Mouse (Mus musculus) MEL (cell line): Measurements from ENCODE around the gene Sbf1.

ENCODE experiments used
- CTCF ChIP-seq, 3 experiments: IDR thresholded peaks in 2 of 3; conservative IDR thresholded peaks in 1 of 3; 2 replicates each; pipeline ENCODE4 v1.5.1; 2011 to 2012; ENCODE audit warnings: low read length in 3 of 3, low read depth in 2 of 3, mild to moderate bottlenecking in 2 of 3, improper control_type of control experiment in 1 of 3, inconsistent platforms in 1 of 3, mixed read lengths in 1 of 3, moderate library complexity in 1 of 3; ENCODE audit not compliant: control insufficient read depth in 1 of 3, insufficient read depth in 1 of 3, poor library complexity in 1 of 3, severe bottlenecking in 1 of 3
- EP300 ChIP-seq, 2 experiments: IDR thresholded peaks; 2 replicates each; pipeline ENCODE4 v1.6.1; 2011; ENCODE audit warnings: improper control_type of control experiment in 2 of 2, low read length in 2 of 2, low read depth in 1 of 2, mild to moderate bottlenecking in 1 of 2
- HCFC1 ChIP-seq: IDR thresholded peaks from 2 replicates; pipeline ENCODE4 v1.6.1; 2012; ENCODE audit warnings: low read depth, mild to moderate bottlenecking, inconsistent platforms, low read length, improper control_type of control experiment, moderate library complexity
- MYC ChIP-seq: IDR thresholded peaks from 2 replicates; pipeline ENCODE4 v1.6.1; 2011; ENCODE audit warnings: low read depth, mild to moderate bottlenecking, low read length, improper control_type of control experiment, moderate library complexity
- POLR2A ChIP-seq, 2 experiments: IDR thresholded peaks; 2 replicates each; pipeline ENCODE4 v1.6.1; 2011 to 2012; ENCODE audit warnings: low read length in 2 of 2, mild to moderate bottlenecking in 2 of 2, control low read depth in 1 of 2, improper control_type of control experiment in 1 of 2, low read depth in 1 of 2, moderate library complexity in 1 of 2; ENCODE audit not compliant: control insufficient read depth in 1 of 2, insufficient read depth in 1 of 2, poor library complexity in 1 of 2
- POLR2AphosphoS2 ChIP-seq: IDR thresholded peaks from 2 replicates; pipeline ENCODE4 v1.6.1; 2011; ENCODE audit warnings: low read length, improper control_type of control experiment
- SIN3A ChIP-seq: IDR thresholded peaks from 2 replicates; pipeline ENCODE4 v1.6.1; 2012; ENCODE audit warnings: low read length, improper control_type of control experiment, inconsistent platforms

DNA sequence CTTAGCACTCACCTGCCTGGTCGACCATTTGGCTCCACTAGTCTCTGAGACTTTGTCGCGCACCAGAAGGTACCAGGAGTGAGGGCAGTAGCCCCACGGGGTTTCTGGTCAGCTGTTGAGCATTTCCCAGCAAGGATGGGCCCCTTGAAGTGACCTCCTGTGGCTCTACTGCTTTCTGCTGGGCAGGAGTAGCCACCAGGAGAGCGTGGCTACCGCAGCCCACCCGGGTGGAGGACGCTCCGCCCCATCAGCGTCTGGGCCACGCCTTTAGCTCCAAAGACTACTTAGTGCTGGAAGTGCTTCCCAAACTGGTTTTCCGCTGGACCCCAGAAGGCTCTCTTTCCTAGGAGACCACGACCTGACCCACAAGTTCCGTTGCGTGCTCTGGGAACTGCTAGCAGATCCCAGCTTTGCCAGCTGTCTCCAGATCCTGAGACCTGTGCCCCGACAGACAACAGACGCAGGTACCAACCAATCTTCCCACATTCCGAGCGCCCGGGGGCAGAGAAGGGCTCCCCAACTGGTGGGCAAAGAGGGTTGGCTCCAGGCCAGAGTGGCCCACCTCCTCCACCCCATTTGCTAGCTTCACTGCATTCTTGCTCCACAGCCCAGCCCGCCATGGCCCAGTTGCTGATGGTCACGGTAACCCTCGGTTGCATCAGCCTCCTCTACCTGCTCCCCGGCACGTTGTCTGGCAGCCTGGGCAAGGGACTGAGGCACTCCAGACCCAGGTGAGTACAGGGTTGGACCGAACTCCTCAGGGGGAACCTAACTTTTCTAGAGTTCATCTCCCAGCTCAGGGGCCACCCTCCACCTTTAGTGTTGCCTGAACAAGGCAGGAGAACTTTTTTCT, 7.8 kb upstream of the Sbf1 start, which contains the start of gene Adm2:
- TF ChIP-seq EP300 (IDR thresholded peaks at IDR 0.05; ENCODE audit: low read depth in 1 of 2, low read length in 2 of 2) (no peak), CTCF (IDR thresholded peaks at IDR 0.05 in 2 of 3, conservative IDR thresholded peaks at IDR 0.05 in 1 of 3; ENCODE audit: control insufficient read depth in 1 of 3, insufficient read depth in 1 of 3, low read depth in 2 of 3, low read length in 3 of 3, poor library complexity in 1 of 3, severe bottlenecking in 1 of 3) (no peak), POLR2AphosphoS2 (0 out of 2 replicates have a peak, but pooled peaks have one; percentile 48), HCFC1 (no peak; the same call in 1 of the 2 replicates), MYC (peak; percentile 73), SIN3A (no peak; the same call in none of the 2 replicates), POLR2A (IDR thresholded peaks at IDR 0.05; ENCODE audit: control insufficient read depth in 1 of 2, insufficient read depth in 1 of 2, low read depth in 1 of 2, low read length in 2 of 2, poor library complexity in 1 of 2) (peak; percentile 25 to 62; a peak in 2 of 4 replicates)
